Mouse (Mus musculus): ENCODE data around the gene Leo1. TPM values are rescaled to one million over a fixed set of nuclear protein-coding genes. Genes with fewer than 3 reads are reported as not detected.
"Not testable (repeated sequence)": the region's sequence is repeated elsewhere in the genome, so short reads cannot be mapped to it uniquely, and the experiment has no call there.

The Leo1 gene
- total and polyA plus RNA-seq, 2 experiments, result 2.1 to 6.3 TPM

DNA sequence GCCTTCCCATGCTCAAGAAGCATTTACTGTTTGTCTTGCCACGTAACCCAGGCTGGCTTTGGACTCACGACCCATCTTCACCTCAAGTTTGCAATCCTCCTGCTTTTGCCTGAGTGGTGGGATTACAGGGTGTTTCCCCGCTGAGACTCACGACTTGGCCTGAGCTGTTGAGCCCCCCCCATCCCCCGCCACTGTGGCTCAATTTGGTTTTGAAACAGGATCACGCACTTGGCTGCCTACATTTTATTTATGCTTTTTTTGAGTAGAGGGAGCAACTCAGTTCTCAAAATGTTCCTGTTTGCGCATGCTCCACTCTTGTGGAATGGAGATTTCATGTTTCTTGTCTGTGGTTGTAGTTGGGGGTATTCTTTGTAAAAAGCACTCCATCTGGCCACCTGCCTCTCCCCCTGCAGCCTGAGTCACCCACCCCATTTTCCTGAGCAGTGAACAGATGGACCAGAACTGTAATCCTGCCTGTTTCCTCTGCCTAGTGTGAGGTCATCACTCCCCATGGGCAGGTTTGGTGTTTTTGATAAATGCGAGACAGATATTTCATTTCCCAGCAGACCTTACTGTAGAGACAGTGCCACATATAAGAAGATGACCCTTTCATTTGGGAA lies 37.9 kb downstream of the Leo1 start:
- no peaks in the 10 kb centered on the region for H3K79me2 ChIP-seq (ENCODE audit: control insufficient read depth, insufficient read depth, low read length)
- no peak overlapping the region for H3K9ac ChIP-seq (ENCODE audit: low read depth, low read length)
- no peak overlapping the region for H3K27ac ChIP-seq (replicated peaks; ENCODE audit: insufficient read depth, low read depth, low read length)
- TF ChIP-seq CTCF (IDR thresholded peaks at IDR 0.05; ENCODE audit: low read depth, low read length), result no peak
- no peak for TF ChIP-seq POLR2A (IDR thresholded peaks at IDR 0.05; ENCODE audit: extremely low read depth, insufficient read depth, low read length)
- no peak for DNase-seq (ENCODE audit: extremely low read depth, low read depth, low spot score)
- no peaks in the 10 kb centered on the region for H3K4me1 ChIP-seq (ENCODE audit: control insufficient read depth, insufficient read depth, low read length)
- WGBS, result 84% methylated on average over 8 of the region's 8 CpGs
- H3K4me3 ChIP-seq (ENCODE audit: insufficient read depth, low read depth, low read length), result no peak overlapping the region
- no peaks in the 10 kb centered on the region for H3K27me3 ChIP-seq (ENCODE audit: control insufficient read depth, insufficient read depth, low read length)
- H3K36me3 ChIP-seq (ENCODE audit: control insufficient read depth, insufficient read depth, low read length), result peaks cover 4% of the 10 kb centered on the region; the same call in 1 of the 2 replicates

- no peak for TF ChIP-seq CTCF (IDR thresholded peaks at IDR 0.05; ENCODE audit: low read depth, low read length)
- TF ChIP-seq POLR2A (IDR thresholded peaks at IDR 0.05; ENCODE audit: extremely low read depth, insufficient read depth, low read length), result no peak
- H3K36me3 ChIP-seq (ENCODE audit: control insufficient read depth, insufficient read depth, low read length), result peaks cover 9% of the 10 kb centered on the region; the same call in 1 of the 2 replicates
- no peaks in the 10 kb centered on the region for H3K27me3 ChIP-seq (ENCODE audit: control insufficient read depth, insufficient read depth, low read length)
- H3K9ac ChIP-seq (ENCODE audit: low read depth, low read length), result no peak overlapping the region
- H3K4me1 ChIP-seq (ENCODE audit: control insufficient read depth, insufficient read depth, low read length), result no peaks in the 10 kb centered on the region
- 98% methylated on average over 5 of the region's 5 CpGs for WGBS
- DNase-seq (ENCODE audit: extremely low read depth, low read depth, low spot score), result no peak
- H3K27ac ChIP-seq (replicated peaks; ENCODE audit: insufficient read depth, low read depth, low read length), result no peak overlapping the region
- no peaks in the 10 kb centered on the region for H3K79me2 ChIP-seq (ENCODE audit: control insufficient read depth, insufficient read depth, low read length)
- H3K4me3 ChIP-seq (ENCODE audit: insufficient read depth, low read depth, low read length), result no peak overlapping the region
Measured at GRCm38 (mm10) chr9:75480536-75481075, 39.3 kb downstream of the Leo1 start.

DNA sequence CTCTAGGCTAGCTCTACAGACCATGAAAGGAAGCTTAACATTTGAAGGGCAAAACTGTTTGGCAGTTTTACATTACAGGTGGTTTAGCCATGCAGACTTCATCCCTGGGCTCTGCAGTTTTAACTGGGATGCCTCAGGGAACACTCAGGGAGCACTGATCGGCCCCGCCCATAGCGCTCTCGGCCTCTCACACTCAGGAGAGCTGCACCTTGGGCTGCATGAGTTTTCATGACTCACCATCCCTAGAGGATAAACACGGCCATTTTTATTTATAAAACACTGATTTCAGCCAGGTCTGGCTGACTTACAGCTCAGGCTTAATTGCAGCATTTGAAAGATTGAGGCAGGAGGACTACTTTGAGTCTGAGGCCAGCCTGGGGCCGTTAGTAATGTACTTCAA lies 43.9 kb downstream of the Leo1 start:
- 89% methylated on average over 6 of the region's 6 CpGs for WGBS
- Histone ChIP-seq H3K4me3 (ENCODE audit: insufficient read depth, low read depth, low read length) (no peak overlapping the region), H3K9ac (ENCODE audit: low read depth, low read length) (no peak overlapping the region), H3K36me3 (ENCODE audit: control insufficient read depth, insufficient read depth, low read length) (peaks cover 12% of the 10 kb centered on the region; the same call in 1 of the 2 replicates), H3K79me2 (ENCODE audit: control insufficient read depth, insufficient read depth, low read length) (no peaks in the 10 kb centered on the region), H3K4me1 (ENCODE audit: control insufficient read depth, insufficient read depth, low read length) (no peaks in the 10 kb centered on the region), H3K27me3 (ENCODE audit: control insufficient read depth, insufficient read depth, low read length) (no peaks in the 10 kb centered on the region), H3K27ac (replicated peaks; ENCODE audit: insufficient read depth, low read depth, low read length) (no peak overlapping the region)
- TF ChIP-seq POLR2A (IDR thresholded peaks at IDR 0.05; ENCODE audit: extremely low read depth, insufficient read depth, low read length), result no peak
- TF ChIP-seq CTCF (IDR thresholded peaks at IDR 0.05; ENCODE audit: low read depth, low read length), result no peak
- no peak for DNase-seq (ENCODE audit: extremely low read depth, low read depth, low spot score)

GRCm38 (mm10) chr9:75488255-75488654 lies 46.9 kb downstream of the Leo1 start:
- H3K9ac ChIP-seq (ENCODE audit: low read depth, low read length); H3K27ac ChIP-seq (replicated peaks; ENCODE audit: insufficient read depth, low read depth, low read length); H3K79me2 ChIP-seq (ENCODE audit: control insufficient read depth, insufficient read depth, low read length); H3K4me3 ChIP-seq (ENCODE audit: insufficient read depth, low read depth, low read length); DNase-seq (ENCODE audit: extremely low read depth, low read depth, low spot score); H3K36me3 ChIP-seq (ENCODE audit: control insufficient read depth, insufficient read depth, low read length); H3K4me1 ChIP-seq (ENCODE audit: control insufficient read depth, insufficient read depth, low read length); H3K27me3 ChIP-seq (ENCODE audit: control insufficient read depth, insufficient read depth, low read length): not testable (repeated sequence)
- WGBS, result 90% methylated on average over 7 of the region's 7 CpGs

GRCm38 (mm10) chr9:75494407-75495005 lies 53.2 kb downstream of the Leo1 start:
- Histone ChIP-seq H3K27ac (replicated peaks; ENCODE audit: insufficient read depth, low read depth, low read length) (no peak overlapping the region), H3K27me3 (ENCODE audit: control insufficient read depth, insufficient read depth, low read length) (no peaks in the 10 kb centered on the region), H3K4me1 (ENCODE audit: control insufficient read depth, insufficient read depth, low read length) (no peaks in the 10 kb centered on the region), H3K36me3 (ENCODE audit: control insufficient read depth, insufficient read depth, low read length) (peaks cover 8% of the 10 kb centered on the region), H3K9ac (ENCODE audit: low read depth, low read length) (no peak overlapping the region), H3K4me3 (ENCODE audit: insufficient read depth, low read depth, low read length) (no peak overlapping the region), H3K79me2 (ENCODE audit: control insufficient read depth, insufficient read depth, low read length) (no peaks in the 10 kb centered on the region)
- TF ChIP-seq CTCF (IDR thresholded peaks at IDR 0.05; ENCODE audit: low read depth, low read length) (no peak), POLR2A (IDR thresholded peaks at IDR 0.05; ENCODE audit: extremely low read depth, insufficient read depth, low read length) (no peak)
- WGBS, result 82% methylated on average over 9 of the region's 9 CpGs
- DNase-seq (ENCODE audit: extremely low read depth, low read depth, low spot score), result no peak

- Histone ChIP-seq H3K4me3 (ENCODE audit: insufficient read depth, low read depth, low read length) (no peak overlapping the region), H3K27ac (replicated peaks; ENCODE audit: insufficient read depth, low read depth, low read length) (no peak overlapping the region), H3K79me2 (ENCODE audit: control insufficient read depth, insufficient read depth, low read length) (no peaks in the 10 kb centered on the region), H3K4me1 (ENCODE audit: control insufficient read depth, insufficient read depth, low read length) (no peaks in the 10 kb centered on the region), H3K36me3 (ENCODE audit: control insufficient read depth, insufficient read depth, low read length) (peaks cover 8% of the 10 kb centered on the region), H3K9ac (ENCODE audit: low read depth, low read length) (no peak overlapping the region), H3K27me3 (ENCODE audit: control insufficient read depth, insufficient read depth, low read length) (no peaks in the 10 kb centered on the region)
- TF ChIP-seq CTCF (IDR thresholded peaks at IDR 0.05; ENCODE audit: low read depth, low read length) (no peak), POLR2A (IDR thresholded peaks at IDR 0.05; ENCODE audit: extremely low read depth, insufficient read depth, low read length) (no peak)
- WGBS, result 76% methylated on average over 10 of the region's 10 CpGs
- DNase-seq (ENCODE audit: extremely low read depth, low read depth, low spot score), result no peak
Measured at GRCm38 (mm10) chr9:75495945-75496344, 54.6 kb downstream of the Leo1 start.

Measured in liver, adult 2 months (tissue).